Mouse (Mus musculus) olfactory bulb, adult 2 months (tissue): ENCODE results near the gene Pgls.

ENCODE experiments used
- CTCF ChIP-seq: fragments of 200-500 bp; IDR thresholded peaks from 2 replicates; pipeline ENCODE4 v1.5.1; 2012; ENCODE audit warnings: low read depth, mild to moderate bottlenecking, low read length, moderate library complexity; ENCODE audit not compliant: insufficient read depth
- POLR2A ChIP-seq: fragments of 200-500 bp; IDR thresholded peaks from 2 replicates; pipeline ENCODE4 v1.6.1; 2012; ENCODE audit warnings: mild to moderate bottlenecking, low read depth, low read length, moderate library complexity; ENCODE audit not compliant: insufficient read depth

DNA sequence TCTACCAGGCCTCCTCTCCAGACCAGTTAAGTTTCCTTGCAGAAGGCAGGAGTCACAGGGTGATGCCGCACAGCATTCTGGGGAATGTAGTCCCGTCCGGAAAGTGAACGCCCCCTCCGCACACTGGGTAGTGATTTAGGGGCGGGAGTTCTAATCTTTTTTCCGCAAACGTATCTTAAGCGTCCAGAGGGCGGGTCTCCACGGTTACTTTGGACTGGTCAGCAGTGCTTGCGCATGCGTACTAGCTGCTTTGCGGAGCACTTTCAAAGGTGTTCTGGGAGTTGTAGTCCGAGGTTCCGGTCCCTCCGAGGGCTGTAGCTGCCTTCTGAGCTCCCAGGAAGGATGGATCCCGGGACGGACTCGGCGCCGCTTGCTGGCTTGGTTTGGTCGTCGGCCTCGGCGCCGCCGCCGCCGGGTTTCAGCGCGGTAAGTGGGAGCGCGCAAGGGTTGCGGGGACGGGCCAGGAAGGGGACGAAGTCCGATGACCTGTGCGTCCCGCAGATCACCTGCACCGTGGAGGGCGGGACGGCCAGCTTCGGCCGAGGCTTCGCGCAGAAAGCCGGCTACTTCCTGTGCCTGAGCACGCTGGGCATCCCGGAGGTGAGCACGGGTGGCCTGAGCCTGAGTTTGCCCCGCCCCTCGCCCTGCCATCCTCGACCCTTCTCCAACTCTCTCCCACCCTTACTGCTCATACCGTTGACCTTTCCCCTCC lies 49.2 kb upstream of the Pgls start, which contains the start of gene Mvb12a:
- TF ChIP-seq POLR2A: 0 out of 2 replicates have a peak, but pooled peaks have one; percentile 23
- no peak for TF ChIP-seq CTCF
